Mouse (Mus musculus) bone marrow macrophage, adult 2 months (primary cell): ENCODE data around the gene Ccdc151. TPM values are rescaled to one million over a fixed set of nuclear protein-coding genes. Genes with fewer than 3 reads are reported as not detected.

Source experiments
- H3K27ac ChIP-seq: 2 replicates; pipeline ENCODE4 v1.5.1; 2012; ENCODE audit warnings: low read depth, low read length; ENCODE audit not compliant: insufficient read depth
- H3K4me1 ChIP-seq: 2 replicates; pipeline ENCODE4 v1.6.1; 2012; ENCODE audit warnings: low read length; ENCODE audit not compliant: control insufficient read depth, insufficient read depth
- H3K4me3 ChIP-seq: 2 replicates; pipeline ENCODE4 v1.5.1; 2012; ENCODE audit warnings: mild to moderate bottlenecking, low read length, moderate library complexity; ENCODE audit not compliant: insufficient read depth
- CTCF ChIP-seq: IDR thresholded peaks from 2 replicates; pipeline ENCODE4 v1.5.1; 2012; ENCODE audit warnings: low read depth, mild to moderate bottlenecking, low read length, moderate library complexity
- POLR2A ChIP-seq: IDR thresholded peaks from 2 replicates; pipeline ENCODE4 v1.6.1; 2012; ENCODE audit warnings: mild to moderate bottlenecking, low read depth, low read length, borderline replicate concordance
- polyA plus RNA-seq: library from polyadenylated mRNA; stranded (reverse); fragments of >200 nt; gene quantifications from 2 replicates; pipeline ENCODE4 v1.2.4, GENCODE M21; 2012; ENCODE audit not compliant: missing spikeins, insufficient read depth, insufficient read length

Ccdc151 gene
- polyA plus RNA-seq, 1 experiment = not detected

DNA sequence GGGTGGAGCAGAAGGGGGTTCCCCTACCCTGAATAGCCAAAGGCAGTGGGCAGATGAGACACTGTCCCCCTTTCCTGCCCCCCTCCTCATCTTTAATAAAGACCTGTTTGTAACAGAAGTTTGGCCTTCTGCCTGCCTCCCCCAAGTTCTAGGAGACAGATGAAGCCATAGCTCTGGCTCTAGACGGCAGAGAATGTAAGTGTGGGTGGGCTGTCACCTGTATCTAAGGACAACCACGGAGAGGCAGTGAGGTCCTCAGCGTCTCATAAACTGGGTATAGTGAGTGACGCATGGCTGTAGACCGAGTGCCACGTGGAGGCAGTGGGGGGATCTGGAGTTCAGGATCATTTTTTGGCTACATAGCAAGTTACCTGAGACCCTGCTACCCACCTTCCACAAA lies 53.6 kb downstream of the Ccdc151 start:
- H3K4me3 ChIP-seq = no peak overlapping the region
- no peaks in the 10 kb centered on the region for H3K4me1 ChIP-seq
- TF ChIP-seq POLR2A (no peak), CTCF (no peak)
- no peak overlapping the region for H3K27ac ChIP-seq

DNA sequence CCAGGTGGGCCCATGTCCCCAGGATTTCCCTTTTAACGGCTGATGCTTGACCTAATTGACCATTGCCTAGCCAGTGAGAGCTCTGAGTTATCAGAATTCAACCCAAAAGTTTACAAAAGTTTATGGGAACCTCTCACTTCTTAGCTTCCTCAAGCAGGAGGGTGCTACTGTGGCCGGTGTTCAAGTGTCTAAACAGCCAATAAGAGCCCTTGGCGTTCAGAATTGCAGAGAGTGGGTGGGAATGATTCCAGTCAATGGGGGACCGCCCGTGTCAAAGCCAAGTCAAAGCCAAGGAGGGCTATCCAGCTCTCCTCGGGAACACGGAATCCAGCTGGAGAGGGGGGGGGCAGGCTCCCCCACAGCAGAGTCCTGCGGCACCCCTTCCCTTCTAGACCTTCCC lies 54.3 kb downstream of the Ccdc151 start:
- Histone ChIP-seq H3K4me3 (no peak overlapping the region), H3K4me1 (no peaks in the 10 kb centered on the region), H3K27ac (no peak overlapping the region)
- TF ChIP-seq CTCF (no peak), POLR2A (no peak)

DNA sequence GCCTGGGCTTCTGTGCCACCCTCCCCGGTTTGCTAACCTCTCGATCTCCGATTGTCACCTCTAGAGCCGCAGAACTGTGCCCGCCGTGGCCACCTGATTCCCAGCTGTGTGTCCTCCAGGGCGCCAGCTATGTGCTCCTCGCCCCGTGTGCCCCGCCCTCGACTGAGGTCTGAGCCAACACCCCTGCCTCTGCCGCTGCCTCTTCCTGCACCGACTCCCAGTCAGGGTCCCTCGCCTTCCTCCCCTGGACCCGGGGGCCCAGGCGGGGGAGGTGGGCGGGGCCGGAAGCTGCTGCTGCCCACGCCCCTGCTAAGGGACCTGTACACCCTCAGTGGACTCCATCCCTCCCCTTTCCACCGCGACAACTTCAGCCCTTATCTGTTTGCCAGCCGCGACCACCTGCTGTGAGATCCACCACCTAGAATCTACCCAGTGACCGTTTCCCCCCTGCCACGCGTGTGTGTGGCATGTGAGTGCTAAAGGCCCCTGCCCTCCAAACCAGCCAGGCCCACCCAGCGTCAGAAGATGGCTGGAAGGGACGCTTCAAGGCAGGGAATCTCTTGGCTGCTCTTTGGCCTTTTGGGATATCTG lies 54.8 kb downstream of the Ccdc151 start:
- H3K4me1 ChIP-seq = no peaks in the 10 kb centered on the region
- no peak overlapping the region for H3K4me3 ChIP-seq
- no peak overlapping the region for H3K27ac ChIP-seq
- no peak for TF ChIP-seq POLR2A
- no peak for TF ChIP-seq CTCF

DNA sequence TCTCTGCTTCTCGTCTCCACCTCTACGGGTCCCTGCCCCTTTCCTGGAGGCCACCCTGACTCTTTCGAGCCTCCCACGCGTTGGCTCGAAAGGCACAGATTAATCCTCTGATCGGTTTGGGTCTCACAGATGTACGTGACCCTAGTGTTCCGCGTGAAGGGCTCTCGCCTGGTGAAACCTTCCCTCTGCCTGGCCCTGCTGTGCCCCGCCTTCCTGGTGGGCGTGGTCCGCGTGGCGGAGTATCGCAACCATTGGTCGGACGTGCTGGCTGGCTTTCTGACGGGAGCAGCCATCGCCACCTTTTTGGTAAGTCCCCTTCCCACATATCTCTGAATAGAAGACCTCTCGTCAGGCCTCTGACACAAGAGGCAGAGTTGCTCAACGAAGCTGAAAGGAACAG lies 58.2 kb downstream of the Ccdc151 start:
- Histone ChIP-seq H3K4me3 (no peak overlapping the region), H3K4me1 (no peaks in the 10 kb centered on the region), H3K27ac (no peak overlapping the region)
- no peak for TF ChIP-seq POLR2A
- no peak for TF ChIP-seq CTCF

DNA sequence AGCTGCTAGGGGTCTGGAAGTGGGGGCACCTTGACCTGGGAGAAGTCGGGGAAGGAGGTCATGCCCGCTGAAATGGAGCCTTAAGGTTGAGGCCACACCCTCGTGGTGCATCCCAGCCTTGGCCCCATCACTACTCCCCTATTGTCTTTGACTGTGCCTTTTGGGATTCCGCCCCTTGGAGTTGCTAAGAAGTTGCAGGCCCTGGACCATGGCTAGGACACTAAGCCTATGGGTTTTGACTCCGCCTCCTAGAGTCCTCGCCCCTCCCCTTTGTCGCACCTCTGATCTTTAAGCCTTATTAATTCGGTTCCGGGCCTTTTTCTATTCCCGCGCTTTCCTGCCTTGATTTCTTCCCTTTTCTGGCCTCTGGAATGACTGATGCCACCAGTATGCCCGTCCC lies 58.8 kb downstream of the Ccdc151 start:
- TF ChIP-seq POLR2A (no peak), CTCF (no peak)
- H3K4me1 ChIP-seq = no peaks in the 10 kb centered on the region
- H3K4me3 ChIP-seq = no peak overlapping the region
- no peak overlapping the region for H3K27ac ChIP-seq

DNA sequence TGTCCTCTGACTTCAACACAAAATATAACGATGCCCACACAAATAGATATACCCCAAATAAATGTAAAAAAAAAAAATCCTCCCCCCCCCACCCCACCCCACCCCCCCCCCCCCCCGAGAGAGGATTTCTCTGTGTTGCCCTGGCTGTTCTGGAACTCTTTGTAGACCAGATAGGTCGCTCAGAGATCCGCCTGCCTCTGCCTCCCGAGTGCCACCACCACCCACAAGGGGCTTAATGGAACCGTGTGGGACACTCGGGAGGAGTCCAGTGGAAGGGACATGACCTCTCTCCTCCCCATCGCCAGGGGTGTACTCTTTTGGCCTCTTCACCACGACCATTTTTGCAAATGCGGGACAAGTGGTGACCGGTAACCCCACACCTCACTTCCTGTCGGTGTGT lies 59.4 kb downstream of the Ccdc151 start:
- Histone ChIP-seq H3K4me1 (no peaks in the 10 kb centered on the region), H3K4me3 (no peak overlapping the region), H3K27ac (no peak overlapping the region)
- TF ChIP-seq CTCF = no peak
- no peak for TF ChIP-seq POLR2A

Other genes starting within 250 kb of the Ccdc151 start
- 16.6 and 23.2 TPM in 2 replicates for gene Spc24, start 242.3 kb downstream of the Ccdc151 start, polyA plus RNA-seq
- gene Kank2, start 203.9 kb downstream of the Ccdc151 start, polyA plus RNA-seq = 12.2 and 12.3 TPM in 2 replicates
- not detected in 2 replicates for gene Angptl8, start 167.1 kb downstream of the Ccdc151 start, polyA plus RNA-seq
- 8.7 and 16.2 TPM in 2 replicates for gene Dock6, start 150.0 kb downstream of the Ccdc151 start, polyA plus RNA-seq
- gene Rab3d, start 84.4 kb downstream of the Ccdc151 start, polyA plus RNA-seq = 26.9 and 32.4 TPM in 2 replicates
- gene Ccdc159, start 75.2 kb downstream of the Ccdc151 start, polyA plus RNA-seq = 4.3 and 5.1 TPM in 2 replicates
- gene Tmem205, start 75.1 kb downstream of the Ccdc151 start, polyA plus RNA-seq = 57.2 and 63.0 TPM in 2 replicates
- gene Plppr2, start 65.6 kb downstream of the Ccdc151 start, polyA plus RNA-seq = 5.8 and 6.0 TPM in 2 replicates
- gene Swsap1, start 46.9 kb downstream of the Ccdc151 start, polyA plus RNA-seq = 4.2 and 5.7 TPM in 2 replicates
- gene Epor, start 39.1 kb downstream of the Ccdc151 start, polyA plus RNA-seq = 1.1 and 1.4 TPM in 2 replicates
- gene Rgl3, start 13.2 kb downstream of the Ccdc151 start, polyA plus RNA-seq = 5.2 and 9.5 TPM in 2 replicates
- gene Prkcsh, start 172 bp upstream of the Ccdc151 start, polyA plus RNA-seq = 64.1 and 65.9 TPM in 2 replicates
- 0.19 TPM in 1 of 2 replicates, not detected in the other for gene Elavl3, start 49.4 kb upstream of the Ccdc151 start, polyA plus RNA-seq
- gene Gm49318, start 68.6 kb upstream of the Ccdc151 start, polyA plus RNA-seq = not detected in 2 replicates
- 9.5 and 10.3 TPM in 2 replicates for gene Zfp653, start 68.7 kb upstream of the Ccdc151 start, polyA plus RNA-seq
- 5.7 and 7.0 TPM in 2 replicates for gene Ecsit, start 82.8 kb upstream of the Ccdc151 start, polyA plus RNA-seq
- 1.6 and 1.9 TPM in 2 replicates for gene Cnn1, start 96.6 kb upstream of the Ccdc151 start, polyA plus RNA-seq
- gene Elof1, start 114.5 kb upstream of the Ccdc151 start, polyA plus RNA-seq = 56.4 and 62.3 TPM in 2 replicates
- 9.9 and 12.3 TPM in 2 replicates for gene Acp5, start 133.1 kb upstream of the Ccdc151 start, polyA plus RNA-seq
- gene Pigyl, start 154.2 kb upstream of the Ccdc151 start, polyA plus RNA-seq = 19.5 and 22.5 TPM in 2 replicates
- gene Zfp872, start 185.5 kb upstream of the Ccdc151 start, polyA plus RNA-seq = not detected in 2 replicates
- 19.4 and 26.0 TPM in 2 replicates for gene Zfp809, start 223.1 kb upstream of the Ccdc151 start, polyA plus RNA-seq